Mouse (Mus musculus) heart, adult 18-20 months (tissue): ENCODE measurements around the gene Zfp944. TPM values are rescaled to one million over a fixed set of nuclear protein-coding genes. Genes with fewer than 3 reads are reported as not detected.
"Not testable (repeated sequence)": the region's sequence is repeated elsewhere in the genome, so short reads cannot be mapped to it uniquely, and the experiment has no call there.

Experiments used
- DNase-seq, 2 experiments: peaks; one replicate each; pipeline ENCODE4 v3.0.0; 2021 to 2022; ENCODE audit warnings: mixed read lengths in 1 of 2
- long read RNA-seq, 2 experiments: library from polyadenylated mRNA; stranded (forward); transcript quantifications; one replicate each; pipeline ENCODE4 v2.0.0; 2021
- total RNA-seq, 2 experiments: library from RNA; stranded (reverse); gene quantifications; 2 replicates each; pipeline ENCODE4 v1.2.3; 2021

Gene Zfp944
- total RNA-seq = 1 to 10 TPM; 4.2 to 4.5 TPM
- long read RNA-seq, experiment 1, partial matches to known transcripts = 0 of 8 reads
- long read RNA-seq, experiment 1, other reads (novel, unspliced or antisense) = 6 of 8 reads
- long read RNA-seq, experiment 2, partial matches to known transcripts = 3 of 5 reads
- long read RNA-seq, experiment 2, other reads (novel, unspliced or antisense) = 1 of 5 reads

DNA sequence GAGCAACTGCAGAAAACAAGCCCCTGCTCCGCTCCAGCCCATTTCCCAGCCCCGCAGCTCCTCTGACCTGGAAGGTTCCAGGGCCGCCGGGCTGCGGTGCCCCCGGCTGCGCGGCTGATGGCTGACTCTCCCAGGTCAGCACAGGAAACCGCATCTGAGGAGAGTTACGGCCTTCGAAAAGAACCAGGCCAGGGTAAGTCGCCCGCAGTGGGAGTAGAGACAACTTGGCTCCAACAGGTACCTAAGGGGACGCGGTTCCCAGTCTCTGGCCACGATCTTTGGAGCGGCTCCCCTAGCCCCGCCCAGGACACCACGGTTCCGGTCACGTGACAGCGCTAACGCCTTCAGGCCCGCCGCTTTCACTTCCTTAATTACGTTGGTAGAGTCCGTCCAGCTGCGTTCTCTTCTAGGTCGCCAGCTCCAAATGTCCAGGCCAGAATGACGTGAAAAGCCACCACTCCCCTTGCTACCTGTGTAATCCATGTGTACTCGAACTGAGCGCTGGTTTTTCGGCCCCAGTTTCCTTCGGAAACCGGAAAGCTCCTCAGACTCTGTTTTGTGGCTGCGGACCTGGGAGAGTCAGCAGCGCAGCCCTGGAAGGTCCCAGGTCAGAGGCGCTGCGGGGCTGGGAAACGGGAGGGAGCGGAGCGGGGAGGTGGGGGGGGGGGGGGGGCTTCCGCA lies at the start of gene Zfp944, which contains the start of gene Zfp758:
Zfp944 (minus strand) TSS at position 300 of the 681 bp plus-strand sequence.
Zfp758 (plus strand) TSS at position 353 of the 681 bp plus-strand sequence.
- peak; percentile 64 to 80 for DNase-seq

DNA sequence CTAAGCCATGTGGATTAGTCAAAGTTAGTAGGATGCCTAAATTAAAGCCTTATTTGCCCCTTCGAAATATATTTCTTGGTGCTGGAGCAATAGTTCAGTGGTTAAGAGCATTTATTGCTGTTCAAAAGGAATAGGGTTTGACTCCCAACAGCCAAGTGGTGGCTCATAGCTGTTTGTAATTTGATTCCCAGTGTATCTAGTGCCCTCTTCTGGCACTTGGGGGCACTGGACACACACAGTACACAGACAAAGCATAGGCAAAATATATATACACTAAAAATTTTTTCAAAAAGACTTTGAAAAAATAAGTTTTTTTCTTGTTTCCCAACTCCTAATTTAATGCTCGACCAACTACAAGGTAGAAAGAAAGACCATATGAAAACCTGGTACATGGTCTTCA lies 49.6 kb upstream of the Zfp944 start:
- peak; percentile 13 to 42 for DNase-seq

DNA sequence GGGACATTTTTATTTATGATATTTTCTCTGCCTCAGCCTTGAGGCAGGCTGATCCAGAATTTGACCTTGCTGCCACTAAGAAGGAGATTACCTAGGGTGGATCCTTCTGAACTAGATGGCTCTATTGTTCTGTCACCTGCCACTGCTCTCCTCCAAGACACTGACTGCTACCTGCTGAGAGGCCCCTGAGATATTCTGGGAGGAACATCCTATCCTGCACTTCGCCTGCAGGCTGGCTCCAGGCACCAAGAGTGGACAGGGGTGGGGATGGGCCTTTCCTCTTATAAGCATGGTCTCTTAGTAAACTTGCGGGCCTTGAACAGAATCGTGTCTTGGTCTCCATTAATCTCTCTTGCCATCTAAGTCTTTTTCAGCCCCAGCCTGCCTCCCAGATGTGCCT lies 2.7 kb upstream of the Zfp944 start:
- DNase-seq = no peak

DNA sequence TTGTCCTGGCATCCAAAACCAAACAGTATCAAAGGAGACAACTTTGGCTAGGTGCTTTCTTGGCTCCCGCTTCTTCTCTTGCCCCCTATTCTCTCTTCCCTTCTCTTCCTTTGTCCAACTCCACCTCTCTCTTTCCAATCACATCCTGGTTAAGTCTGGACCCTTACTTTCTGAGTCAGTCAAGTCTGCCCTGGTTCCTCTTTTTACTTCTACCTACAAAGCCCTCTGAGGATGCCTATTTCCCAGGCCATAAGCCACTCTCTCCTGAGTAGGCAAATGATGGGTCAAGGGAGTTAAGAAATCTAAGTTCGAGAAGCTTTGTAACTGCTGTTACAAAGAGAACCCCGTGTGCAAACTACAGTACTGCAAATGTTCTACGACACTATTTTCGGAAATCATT lies 628 bp downstream of the Zfp944 start:
- DNase-seq = peak in 1 of 2 experiments; percentile 9

DNA sequence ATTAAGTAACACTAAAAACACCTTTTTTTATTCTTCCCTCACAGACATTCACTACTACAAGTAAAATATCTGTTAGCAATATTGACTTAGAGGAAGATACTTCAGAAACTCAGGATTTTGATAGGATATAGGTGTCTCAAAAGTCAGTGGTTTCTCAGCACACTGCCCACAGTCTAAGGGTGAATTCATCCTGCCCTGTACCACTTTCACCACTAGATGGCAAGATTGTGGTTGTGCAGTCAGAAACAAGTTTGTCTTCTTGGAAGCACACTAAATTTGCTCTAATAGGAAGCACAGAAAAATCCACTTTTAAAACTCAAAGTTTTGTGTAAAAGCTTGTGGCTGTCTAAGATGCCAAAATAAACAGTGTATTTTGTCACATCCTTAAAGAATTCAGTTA lies 8.4 kb downstream of the Zfp944 start:
- peak; percentile 25 to 43 for DNase-seq

DNA sequence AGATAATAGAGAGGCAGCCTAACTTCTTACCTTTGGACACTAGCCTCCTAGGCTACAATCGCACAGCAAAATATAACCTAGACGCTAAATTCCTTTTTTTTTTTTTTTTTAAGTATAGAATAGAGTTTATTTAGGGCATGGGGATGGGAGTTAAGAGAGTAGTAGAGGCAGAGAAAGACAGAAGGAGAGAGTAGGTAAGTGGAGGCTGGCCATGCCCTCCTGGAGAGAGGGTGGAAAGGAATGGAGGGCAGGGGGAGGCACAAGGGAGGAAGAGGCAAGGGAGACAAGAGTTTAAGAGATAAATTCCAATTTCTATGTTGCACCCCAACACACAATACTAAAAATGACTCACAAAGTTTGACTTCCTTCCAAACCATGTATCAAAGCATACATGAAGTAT lies 46.0 kb downstream of the Zfp944 start:
- not testable (repeated sequence) for DNase-seq

DNA sequence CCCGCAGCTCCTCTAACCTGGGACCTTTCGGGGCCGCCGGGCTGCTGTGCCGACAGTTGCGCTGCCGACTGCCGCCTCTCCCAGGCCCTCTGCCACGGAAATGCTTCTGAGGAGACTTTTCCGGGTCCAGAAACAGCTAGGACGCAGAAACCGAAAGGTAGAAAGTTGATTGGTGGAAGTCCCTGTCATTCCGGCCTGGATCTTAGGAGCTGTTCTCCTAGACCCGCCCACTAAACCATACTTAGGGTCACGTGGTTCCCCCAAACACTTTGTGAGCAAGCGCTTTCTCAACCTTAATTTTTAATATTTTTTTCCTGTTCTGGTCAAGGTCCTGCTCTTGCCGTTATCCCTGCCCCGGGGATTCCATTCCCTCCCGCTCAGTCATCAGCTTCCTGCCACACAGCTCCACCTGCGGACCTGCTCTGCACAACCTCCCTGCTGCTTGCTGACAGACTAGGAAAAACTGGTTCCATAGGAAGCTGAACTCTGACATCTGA lies 46.4 kb downstream of the Zfp944 start, which contains the start of gene CT030661.1:
CT030661.1 (minus strand) TSS at position 108 of the 497 bp plus-strand sequence.
- DNase-seq = peak; percentile 93 to 97

DNA sequence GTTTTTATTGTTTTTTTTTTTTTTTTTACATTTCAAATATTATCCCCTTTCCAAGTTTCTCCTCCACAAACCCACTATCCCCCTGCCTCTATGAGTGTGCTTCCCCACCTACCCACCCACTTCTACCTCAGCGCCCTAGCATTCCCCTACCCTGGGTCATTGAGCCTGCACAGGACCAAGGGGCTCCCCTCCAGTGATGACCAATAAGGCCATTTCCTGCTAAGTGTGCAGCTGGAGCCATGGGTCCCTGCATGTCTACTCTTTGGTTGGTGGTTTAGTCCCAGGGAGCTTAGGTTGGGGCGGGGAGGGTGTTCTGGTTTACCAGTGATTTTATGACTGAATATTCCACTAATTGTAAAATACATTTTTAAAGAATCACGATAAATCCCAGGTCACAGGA lies 47.0 kb downstream of the Zfp944 start:
- DNase-seq = peak in 1 of 2 experiments; percentile 2

Other genes starting within 250 kb of the Zfp944 start
- under 1 TPM; 0.69 to 0.82 TPM for gene Zfp947, start 195.2 kb downstream of the Zfp944 start, total RNA-seq
- 1 to 10 TPM; 1.6 to 2.2 TPM for gene Zfp994, start 135.8 kb downstream of the Zfp944 start, total RNA-seq
- 1 to 10 TPM; 7.1 to 7.3 TPM for gene CT030661.1, start 46.6 kb downstream of the Zfp944 start, total RNA-seq
- 1 to 10 TPM; 9.6 to 9.7 TPM for gene Zfp758, start 53 bp upstream of the Zfp944 start, total RNA-seq
- gene Zfp946, start 62.8 kb upstream of the Zfp944 start, total RNA-seq = 1 to 10 TPM; 3.3 to 4.1 TPM
- gene Vmn2r111, start 212.1 kb upstream of the Zfp944 start, total RNA-seq = not detected
- not detected for gene Vmn2r112, start 239.6 kb upstream of the Zfp944 start, total RNA-seq